ENCODE assay signal across 24 mouse cellular contexts in genomic region chr1:130997441-130997840, GRCm38 (mm10). TPM values are rescaled to one million over a fixed set of nuclear protein-coding genes. Genes with fewer than 3 reads are reported as not detected.
A peak's percentile ranks its signal among the peaks of the same experiment; 100 is the strongest.
DNase-seq lines count a peak whose midpoint lies in the region; ATAC-seq lines count a peak whose summit lies in the region.
"Had no signal": no experiment of that assay in that cellular context is flagged by ENCODE, and none has a peak within 500 bp of the region (broad histone marks: within the 10 kb centered on the region; RNA-seq: fewer than 3 reads in every experiment).

No protein-coding gene starts in this region.

- peak; percentile 0 for DNase-seq in kidney, postnatal 10 days
- no peak for DNase-seq in kidney, adult 18-20 months
- DNase-seq in 416B (ENCODE audit: low read depth), result peak; percentile 44
- DNase-seq in yolk sac, embryonic 10.5 days (ENCODE audit: low spot score), result peak; percentile 6
- DNase-seq in kidney, adult 11 months, result no peak
- no peak for DNase-seq in layer of hippocampus, adult 8-10 months (ENCODE audit: low spot score in 2 of 2)
- DNase-seq: adrenal gland, adult 8-10 months; adrenal gland, postnatal 25 days; cerebellum, adult 11-12 months; cerebellum, adult 9-10 months; cerebellum, postnatal 14 days; forebrain, postnatal 0 days; gastrocnemius, adult 2 months; gastrocnemius, postnatal 14 days; heart, adult 2 months had no signal

- ATAC-seq in granulocyte monocyte progenitor cell, adult 5-6 weeks (replicated peaks; ENCODE audit: poor library complexity, severe bottlenecking), result peak; percentile 47
- ATAC-seq: activated CD4-positive, CD25-positive, alpha-beta regulatory T cell, adult 4 months; CD4-positive, CD25-positive, alpha-beta regulatory T cell, adult 4 months; forebrain, embryonic 14.5 days; forebrain, postnatal 0 days; hindbrain, embryonic 16.5 days; inflammation-experienced regulatory T-cells, adult 6 months had no signal

RNA-seq across cellular contexts. Expression of gene Il10, which starts 22.2 kb away (rescaled TPM):
- total RNA-seq in granulocyte monocyte progenitor cell, adult 5-6 weeks (2014; fragmentation: Nextera tagmentation), result not detected in 2 replicates
- total RNA-seq in granulocyte monocyte progenitor cell, adult 5-6 weeks (2017), result not detected in 2 replicates
- not detected for total RNA-seq in layer of hippocampus, adult 8-10 months (2022)
- total RNA-seq: adrenal gland, postnatal 25 days; forebrain, postnatal 0 days; gastrocnemius, adult 2 months; gastrocnemius, postnatal 14 days; gastrocnemius, postnatal 4 days; heart, adult 2 months; heart, postnatal 25 days had no signal

RNA-seq across cellular contexts. Expression of gene Il19, which starts 57.5 kb away (rescaled TPM):
- not detected in 2 replicates for total RNA-seq in granulocyte monocyte progenitor cell, adult 5-6 weeks (2014; fragmentation: Nextera tagmentation)
- total RNA-seq in granulocyte monocyte progenitor cell, adult 5-6 weeks (2017), result not detected in 2 replicates
- total RNA-seq in layer of hippocampus, adult 8-10 months (2022), result not detected
- total RNA-seq: adrenal gland, adult 8-10 months; adrenal gland, postnatal 25 days; forebrain, postnatal 0 days; gastrocnemius, adult 2 months; gastrocnemius, postnatal 14 days; gastrocnemius, postnatal 4 days; heart, adult 2 months; heart, postnatal 25 days; hematopoietic stem cell, adult 5-6 weeks had no signal

Comparison
In these comparisons a context has a peak if more than half of its experiments do, and no peak if none do; other contexts are left out.
1. DNase-seq: peak in kidney, postnatal 10 days (single experiment), 416B (single experiment) and yolk sac, embryonic 10.5 days (single experiment); none in kidney, adult 18-20 months (single experiment), kidney, adult 11 months (single experiment) and layer of hippocampus, adult 8-10 months (0 of 2).